Mouse (Mus musculus): ENCODE results near the gene Tcf21.
A peak's percentile ranks its signal among the peaks of the same experiment; 100 is the strongest.

The Tcf21 gene

GRCm38 (mm10) chr10:22819871-22820590 lies at the start of gene Tcf21:
TSS of gene Tcf21 (minus strand) at chr10:22820174.
- peak; percentile 29 to 36 for DNase-seq

- DNase-seq, result peak in 1 of 2 experiments; percentile 20
These were observed 48.5 kb upstream of the Tcf21 start for GRCm38 (mm10) chr10:22868386-22868918.

- no peak for DNase-seq
These were observed 47.2 kb upstream of the Tcf21 start for GRCm38 (mm10) chr10:22867210-22867609.

GRCm38 (mm10) chr10:22858111-22858510 lies 38.1 kb upstream of the Tcf21 start:
- no peak for DNase-seq

- no peak for DNase-seq
These were observed 34.4 kb upstream of the Tcf21 start for GRCm38 (mm10) chr10:22854330-22854729.

GRCm38 (mm10) chr10:22845351-22845750 lies 25.4 kb upstream of the Tcf21 start:
- no peak for DNase-seq

GRCm38 (mm10) chr10:22844731-22845130 lies 24.8 kb upstream of the Tcf21 start:
- DNase-seq, result no peak

GRCm38 (mm10) chr10:22843440-22844361 lies 23.7 kb upstream of the Tcf21 start:
- DNase-seq, result no peak

- DNase-seq, result no peak
These were observed 22.9 kb upstream of the Tcf21 start for GRCm38 (mm10) chr10:22842781-22843439.

- DNase-seq, result no peak
These were observed 22.1 kb upstream of the Tcf21 start for GRCm38 (mm10) chr10:22842113-22842512.

GRCm38 (mm10) chr10:22826244-22826643 lies 6.3 kb upstream of the Tcf21 start:
- DNase-seq, result no peak

- no peak for DNase-seq
These were observed 2.9 kb upstream of the Tcf21 start for GRCm38 (mm10) chr10:22822896-22823295.

- no peak for DNase-seq
These were observed 2.5 kb upstream of the Tcf21 start for GRCm38 (mm10) chr10:22822486-22822885.

- DNase-seq, result no peak
These were observed 1.7 kb upstream of the Tcf21 start for GRCm38 (mm10) chr10:22821709-22822108.

- no peak for DNase-seq
These were observed 1.3 kb upstream of the Tcf21 start for GRCm38 (mm10) chr10:22821267-22821666.

GRCm38 (mm10) chr10:22820841-22821240 lies 867 bp upstream of the Tcf21 start:
- no peak for DNase-seq

- DNase-seq, result peak in 1 of 2 experiments; percentile 8
These were observed 619 bp downstream of the Tcf21 start for GRCm38 (mm10) chr10:22819239-22819870.

- no peak for DNase-seq
These were observed 1.3 kb downstream of the Tcf21 start for GRCm38 (mm10) chr10:22818600-22819238.

- no peak for DNase-seq
These were observed 2.0 kb downstream of the Tcf21 start for GRCm38 (mm10) chr10:22817976-22818375.

GRCm38 (mm10) chr10:22817561-22817960 lies 2.4 kb downstream of the Tcf21 start:
- DNase-seq, result no peak

GRCm38 (mm10) chr10:22816237-22816762 lies 3.7 kb downstream of the Tcf21 start:
- no peak for DNase-seq

Measured in kidney, adult 8-10 months (tissue).